Mouse (Mus musculus) limb, embryonic 10.5 days (tissue): ENCODE results near the gene Olfr1368. TPM values are rescaled to one million over a fixed set of nuclear protein-coding genes. Genes with fewer than 3 reads are reported as not detected.

Source experiments
- polyA plus RNA-seq: library from polyadenylated mRNA; unstranded; fragments of >200 nt; fragmentation: Nextera tagmentation; extraction: Ambion mirVana; gene quantifications from 2 replicates; pipeline ENCODE4 v1.2.1, GENCODE M21; 2016

The Olfr1368 gene
- polyA plus RNA-seq, 1 experiment from 2014 or later = not detected

Other genes with a start within 250 kb of the Olfr1368 start
- not detected in 2 replicates for gene Olfr1370, start 70.9 kb downstream of the Olfr1368 start, polyA plus RNA-seq
- gene Olfr1369-ps1, start 34.4 kb downstream of the Olfr1368 start, polyA plus RNA-seq = 0.10 TPM in 1 of 2 replicates, not detected in the other
- not detected in 2 replicates for gene Olfr263, start 16.2 kb downstream of the Olfr1368 start, polyA plus RNA-seq
- 200 and 218 TPM in 2 replicates for gene Trim27, start 33.6 kb upstream of the Olfr1368 start, polyA plus RNA-seq
- not detected in 2 replicates for gene Gpx5, start 146.9 kb upstream of the Olfr1368 start, polyA plus RNA-seq
- gene Gpx6, start 166.3 kb upstream of the Olfr1368 start, polyA plus RNA-seq = 0.62 and 0.91 TPM in 2 replicates
- not detected in 2 replicates for gene Olfr1367, start 201.0 kb upstream of the Olfr1368 start, polyA plus RNA-seq
- gene Zscan12, start 217.0 kb upstream of the Olfr1368 start, polyA plus RNA-seq = 19.6 and 19.7 TPM in 2 replicates